Mouse (Mus musculus) E14TG2a.4 (cell line): ENCODE data around the gene Abhd12.

Experiments used
- CTCF ChIP-seq: conservative IDR thresholded peaks from 2 replicates; pipeline ENCODE4 v1.5.1; 2014; ENCODE audit warnings: low read length
- NANOG ChIP-seq: IDR thresholded peaks from 2 replicates; pipeline ENCODE4 v1.6.1; 2014; ENCODE audit warnings: borderline replicate concordance, low read length, mixed read lengths
- POU5F1 ChIP-seq: IDR thresholded peaks from 2 replicates; pipeline ENCODE4 v1.6.1; 2014; ENCODE audit warnings: low read length, borderline replicate concordance

GRCm38 (mm10) chr2:150826426-150826825 lies 78.1 kb downstream of the Abhd12 start:
- TF ChIP-seq CTCF (no peak), NANOG (no peak), POU5F1 (no peak)
